In genomic region chr16:59403684-59404083, GRCm38 (mm10) we compare ENCODE assay signal across 9 mouse cellular contexts. TPM values are rescaled to one million over a fixed set of nuclear protein-coding genes. Genes with fewer than 3 reads are reported as not detected.
DNase-seq lines count a peak whose midpoint lies in the region; ATAC-seq and TF ChIP-seq lines count a peak whose summit lies in the region.
"Had no signal": no experiment of that assay in that cellular context is flagged by ENCODE, and none has a peak within 500 bp of the region (broad histone marks: within the 10 kb centered on the region; RNA-seq: fewer than 3 reads in every experiment).

No protein-coding gene starts in this region.

- no peaks in the 10 kb centered on the region for H3K4me1 ChIP-seq in ES-E14 (ENCODE audit: control insufficient read depth in 2 of 2, insufficient read depth in 2 of 2, low read length in 2 of 2, poor library complexity in 1 of 2)
- H3K4me1 ChIP-seq in midbrain, embryonic 12.5 days: no peaks in the 10 kb centered on the region
- H3K4me1 ChIP-seq: embryonic facial prominence, embryonic 12.5 days had no signal

- no peak overlapping the region for H3K9ac ChIP-seq in ES-E14 (ENCODE audit: insufficient read depth, low read depth, low read length, poor library complexity, severe bottlenecking)
- no peak overlapping the region for H3K9ac ChIP-seq in midbrain, embryonic 12.5 days (replicated peaks)
- H3K9ac ChIP-seq: embryonic facial prominence, embryonic 12.5 days had no signal

- peak; percentile 7 for DNase-seq in left cerebral cortex, adult 11 months (ENCODE audit: low spot score)
- DNase-seq in left cerebral cortex, postnatal 4 days: no peak
- DNase-seq in ES-E14 (ENCODE audit: low read depth, low spot score): peak; percentile 29
- DNase-seq in embryo, embryonic 10 days (ENCODE audit: low spot score): peak; percentile 82
- DNase-seq in gastrocnemius, adult 8-10 months (ENCODE audit: low spot score in 2 of 2): no peak

- H3K27ac ChIP-seq in ES-E14 (ENCODE audit: insufficient read depth, low read depth, low read length, poor library complexity, severe bottlenecking): no peak overlapping the region
- no peak overlapping the region for H3K27ac ChIP-seq in midbrain, embryonic 12.5 days (replicated peaks)
- H3K27ac ChIP-seq: embryonic facial prominence, embryonic 12.5 days had no signal

- no peaks in the 10 kb centered on the region for H3K36me3 ChIP-seq in ES-E14 (ENCODE audit: control insufficient read depth, insufficient read depth, low read length, poor library complexity, severe bottlenecking)
- H3K36me3 ChIP-seq in midbrain, embryonic 12.5 days: no peaks in the 10 kb centered on the region
- H3K36me3 ChIP-seq: embryonic facial prominence, embryonic 12.5 days had no signal

- intact Hi-C loops in left cerebral cortex, postnatal 4 days (cut with DNase I): loop anchor here (10.0 kb wide), 3 partner anchors 719 to 1109 kb away; no protein-coding TSS in a partner anchor

- no peak overlapping the region for H3K4me3 ChIP-seq in ES-E14 (ENCODE audit: insufficient read depth in 1 of 2, low read depth in 1 of 2, low read length in 2 of 2, poor library complexity in 1 of 2, severe bottlenecking in 1 of 2)
- no peak overlapping the region for H3K4me3 ChIP-seq in midbrain, embryonic 12.5 days
- H3K4me3 ChIP-seq: embryonic facial prominence, embryonic 12.5 days had no signal

- in situ Hi-C loops in ES-E14 (cut with MboI; ENCODE audit: low sequenced_read_pairs in 2 of 2, unreplicated experiment in 2 of 2): no loop called here

- no peak overlapping the region for H3K4me2 ChIP-seq in midbrain, embryonic 12.5 days (replicated peaks)
- H3K4me2 ChIP-seq: embryonic facial prominence, embryonic 12.5 days had no signal

- peak; percentile 93 for ATAC-seq in inflammation-experienced regulatory T-cells, adult 6 months
- ATAC-seq in midbrain, embryonic 12.5 days (ENCODE audit: low FRiP score, low read depth): peak; percentile 65; the same call in 1 of the 2 replicates

- 15% methylated on average over 4 of the region's 4 CpGs for WGBS in midbrain, embryonic 12.5 days

- H3K27me3 ChIP-seq in midbrain, embryonic 12.5 days: no peaks in the 10 kb centered on the region
- H3K27me3 ChIP-seq: embryonic facial prominence, embryonic 12.5 days had no signal

- no peaks in the 10 kb centered on the region for H3K9me3 ChIP-seq in ES-E14 (ENCODE audit: control insufficient read depth, insufficient read depth, low read depth, low read length)
- H3K9me3 ChIP-seq in midbrain, embryonic 12.5 days: no peaks in the 10 kb centered on the region
- H3K9me3 ChIP-seq: embryonic facial prominence, embryonic 12.5 days had no signal

TF ChIP-seq in ES-E14, 5 proteins besides CTCF, POLR2A, EP300 and RAD21:
- TF ChIP-seq ZC3H11A (IDR thresholded peaks at IDR 0.05; ENCODE audit: borderline replicate concordance, low read depth, low read length) (peak; percentile 65; the same call in 1 of the 2 replicates), ZNF384 (IDR thresholded peaks at IDR 0.05; ENCODE audit: low read depth, low read length) (no peak)

RNA-seq across cellular contexts. Expression of gene Gabrr3, which starts 3.4 kb away (rescaled TPM):
- not detected for total RNA-seq in left cerebral cortex, postnatal 4 days (2021)
- total RNA-seq in ES-E14 (2012; rRNA removed): 0.04 TPM in 1 of 2 replicates, not detected in the other
- polyA plus RNA-seq in inflammation-experienced regulatory T-cells, adult 6 months (2017; shearing (Covaris generic)): not detected
- 0.27 and 0.35 TPM in 2 replicates for polyA plus RNA-seq in midbrain, embryonic 12.5 days (2016; fragmentation: Nextera tagmentation; extraction: Ambion mirVana)
- not detected for total RNA-seq in gastrocnemius, adult 8-10 months (2022)
- polyA plus RNA-seq: liver, embryonic 16.5 days had no signal

RNA-seq across cellular contexts. Expression of gene Olfr209, which starts 39.9 kb away (rescaled TPM):
- not detected for total RNA-seq in left cerebral cortex, postnatal 4 days (2021)
- total RNA-seq in ES-E14 (2012; rRNA removed): not detected in 2 replicates
- polyA plus RNA-seq in inflammation-experienced regulatory T-cells, adult 6 months (2017; shearing (Covaris generic)): not detected
- polyA plus RNA-seq in midbrain, embryonic 12.5 days (2016; fragmentation: Nextera tagmentation; extraction: Ambion mirVana): not detected in 2 replicates
- not detected for total RNA-seq in gastrocnemius, adult 8-10 months (2022)
- polyA plus RNA-seq: embryonic facial prominence, embryonic 12.5 days; liver, embryonic 16.5 days had no signal

RNA-seq across cellular contexts. Expression of gene Olfr206, which starts 54.6 kb away (rescaled TPM):
- not detected for total RNA-seq in left cerebral cortex, postnatal 4 days (2021)
- total RNA-seq in ES-E14 (2012; rRNA removed): not detected in 2 replicates
- not detected for polyA plus RNA-seq in inflammation-experienced regulatory T-cells, adult 6 months (2017; shearing (Covaris generic))
- polyA plus RNA-seq in midbrain, embryonic 12.5 days (2016; fragmentation: Nextera tagmentation; extraction: Ambion mirVana): not detected in 2 replicates
- total RNA-seq in gastrocnemius, adult 8-10 months (2022): not detected
- polyA plus RNA-seq: embryonic facial prominence, embryonic 12.5 days; liver, embryonic 16.5 days had no signal

Comparison
In these comparisons a context has a peak if more than half of its experiments do, and no peak if none do; other contexts are left out.
1. DNase-seq: peak in left cerebral cortex, adult 11 months (single experiment), ES-E14 (single experiment) and embryo, embryonic 10 days (single experiment); none in left cerebral cortex, postnatal 4 days (single experiment) and gastrocnemius, adult 8-10 months (0 of 2).